Mouse (Mus musculus) bone marrow macrophage, adult 2 months (primary cell): ENCODE measurements around the gene Gm10974. TPM values are rescaled to one million over a fixed set of nuclear protein-coding genes. Genes with fewer than 3 reads are reported as not detected.
A peak's percentile ranks its signal among the peaks of the same experiment; 100 is the strongest.

Experiments
- H3K27ac ChIP-seq: 2 replicates; pipeline ENCODE4 v1.5.1; 2012; ENCODE audit warnings: low read depth, low read length; ENCODE audit not compliant: insufficient read depth
- H3K4me1 ChIP-seq: 2 replicates; pipeline ENCODE4 v1.6.1; 2012; ENCODE audit warnings: low read length; ENCODE audit not compliant: control insufficient read depth, insufficient read depth
- H3K4me3 ChIP-seq: 2 replicates; pipeline ENCODE4 v1.5.1; 2012; ENCODE audit warnings: mild to moderate bottlenecking, low read length, moderate library complexity; ENCODE audit not compliant: insufficient read depth
- CTCF ChIP-seq: IDR thresholded peaks from 2 replicates; pipeline ENCODE4 v1.5.1; 2012; ENCODE audit warnings: low read depth, mild to moderate bottlenecking, low read length, moderate library complexity
- POLR2A ChIP-seq: IDR thresholded peaks from 2 replicates; pipeline ENCODE4 v1.6.1; 2012; ENCODE audit warnings: mild to moderate bottlenecking, low read depth, low read length, borderline replicate concordance
- polyA plus RNA-seq: library from polyadenylated mRNA; stranded (reverse); fragments of >200 nt; gene quantifications from 2 replicates; pipeline ENCODE4 v1.2.4, GENCODE M21; 2012; ENCODE audit not compliant: missing spikeins, insufficient read depth, insufficient read length

Gene Gm10974
- polyA plus RNA-seq, 1 experiment, result not detected

- H3K27ac ChIP-seq, result no peak overlapping the region
- TF ChIP-seq CTCF (no peak), POLR2A (no peak)
- no peaks in the 10 kb centered on the region for H3K4me1 ChIP-seq
- H3K4me3 ChIP-seq, result no peak overlapping the region
Measured at GRCm38 (mm10) chr7:66376560-66376959, 10.9 kb downstream of the Gm10974 start.

GRCm38 (mm10) chr7:66384213-66384612, 18.5 kb downstream of the Gm10974 start:
- TF ChIP-seq CTCF (no peak), POLR2A (no peak)
- H3K4me1 ChIP-seq, result peaks cover 32% of the 10 kb centered on the region
- peak overlapping the region; percentile 44 for H3K27ac ChIP-seq
- peak overlapping the region; percentile 55 for H3K4me3 ChIP-seq

- Histone ChIP-seq H3K4me3 (peak overlapping the region; percentile 15; the same call in 1 of the 2 replicates), H3K27ac (no peak overlapping the region), H3K4me1 (peaks cover 32% of the 10 kb centered on the region)
- TF ChIP-seq CTCF, result no peak
- no peak for TF ChIP-seq POLR2A
Measured at GRCm38 (mm10) chr7:66384891-66385290, 19.2 kb downstream of the Gm10974 start.

- TF ChIP-seq CTCF, result no peak
- no peak for TF ChIP-seq POLR2A
- H3K4me3 ChIP-seq, result no peak overlapping the region
- peaks cover 32% of the 10 kb centered on the region for H3K4me1 ChIP-seq
- H3K27ac ChIP-seq, result no peak overlapping the region
Measured at GRCm38 (mm10) chr7:66385826-66386225, 20.1 kb downstream of the Gm10974 start.

GRCm38 (mm10) chr7:66386411-66386810, 20.7 kb downstream of the Gm10974 start:
- Histone ChIP-seq H3K27ac (no peak overlapping the region), H3K4me3 (no peak overlapping the region), H3K4me1 (peaks cover 32% of the 10 kb centered on the region)
- TF ChIP-seq CTCF, result no peak
- TF ChIP-seq POLR2A, result no peak

- H3K4me1 ChIP-seq, result peaks cover 40% of the 10 kb centered on the region
- H3K4me3 ChIP-seq, result peak overlapping the region; percentile 92
- TF ChIP-seq CTCF, result no peak
- no peak for TF ChIP-seq POLR2A
- no peak overlapping the region for H3K27ac ChIP-seq
Measured at GRCm38 (mm10) chr7:66387419-66387812, 21.7 kb downstream of the Gm10974 start.

GRCm38 (mm10) chr7:66387813-66388521, 22.3 kb downstream of the Gm10974 start, which contains the start of gene Lrrk1:
Gene Lrrk1 (minus strand): TSS chr7:66388350.
- Histone ChIP-seq H3K4me1 (peaks cover 44% of the 10 kb centered on the region), H3K27ac (peak within 1 kb of the TSS; percentile 48), H3K4me3 (peak within 1 kb of the TSS; percentile 92)
- TF ChIP-seq CTCF (no peak), POLR2A (peak; percentile 96)

- peak overlapping the region; percentile 92 for H3K4me3 ChIP-seq
- TF ChIP-seq CTCF (peak; percentile 53), POLR2A (no peak)
- peaks cover 38% of the 10 kb centered on the region for H3K4me1 ChIP-seq
- peak overlapping the region; percentile 48 for H3K27ac ChIP-seq
Measured at GRCm38 (mm10) chr7:66388621-66389532, 23.2 kb downstream of the Gm10974 start.

GRCm38 (mm10) chr7:66397288-66397687, 31.6 kb downstream of the Gm10974 start:
- TF ChIP-seq POLR2A, result no peak
- TF ChIP-seq CTCF, result no peak
- Histone ChIP-seq H3K27ac (no peak overlapping the region), H3K4me3 (no peak overlapping the region), H3K4me1 (peaks cover 6% of the 10 kb centered on the region)
